Mouse (Mus musculus): ENCODE measurements at regions not wholly inside any gene's neighbourhood (a gene's known extent, or its start where the extent isn't known, plus 50 kb on each side); places are given as distances from the start of the nearest gene placed in this dataset.

GRCm38 (mm10) chr10:117446776-117447175, 67.0 kb upstream of the Cpsf6 start:
- Histone ChIP-seq H3K4me3 (ENCODE audit: low read length) (no peak overlapping the region), H3K4me1 (ENCODE audit: control insufficient read depth, insufficient read depth, low read length) (no peaks in the 10 kb centered on the region), H3K9me3 (ENCODE audit: control insufficient read depth, low read length) (peaks cover 4% of the 10 kb centered on the region; the same call in 1 of the 2 replicates), H3K4me2 (replicated peaks; ENCODE audit: low read depth, low read length) (no peak overlapping the region), H3K27ac (ENCODE audit: low read depth, low read length) (no peak overlapping the region), H3K36me3 (ENCODE audit: control insufficient read depth, insufficient read depth, low read length) (no peaks in the 10 kb centered on the region), H3K9ac (ENCODE audit: low read depth, low read length) (no peak overlapping the region), H3K27me3 (ENCODE audit: control insufficient read depth, insufficient read depth, low read length) (no peaks in the 10 kb centered on the region)
- no peak for ATAC-seq (ENCODE audit: low FRiP score, low TSS enrichment)
- 93% methylated on average over 7 of the region's 7 CpGs for WGBS

GRCm38 (mm10) chr10:117445801-117446490, 66.1 kb upstream of the Cpsf6 start:
- no peak for ATAC-seq (ENCODE audit: low FRiP score, low TSS enrichment)
- Histone ChIP-seq H3K9me3 (ENCODE audit: control insufficient read depth, low read length) (peaks cover 4% of the 10 kb centered on the region; the same call in 1 of the 2 replicates), H3K27me3 (ENCODE audit: control insufficient read depth, insufficient read depth, low read length) (no peaks in the 10 kb centered on the region), H3K36me3 (ENCODE audit: control insufficient read depth, insufficient read depth, low read length) (no peaks in the 10 kb centered on the region), H3K27ac (ENCODE audit: low read depth, low read length) (no peak overlapping the region), H3K4me2 (replicated peaks; ENCODE audit: low read depth, low read length) (no peak overlapping the region), H3K4me1 (ENCODE audit: control insufficient read depth, insufficient read depth, low read length) (no peaks in the 10 kb centered on the region), H3K9ac (ENCODE audit: low read depth, low read length) (no peak overlapping the region), H3K4me3 (ENCODE audit: low read length) (no peak overlapping the region)
- 81% methylated on average over 15 of the region's 15 CpGs for whole genome bisulfite sequencing

GRCm38 (mm10) chr10:117445181-117445790, 65.5 kb upstream of the Cpsf6 start:
- Histone ChIP-seq H3K4me3 (ENCODE audit: low read length) (no peak overlapping the region), H3K36me3 (ENCODE audit: control insufficient read depth, insufficient read depth, low read length) (no peaks in the 10 kb centered on the region), H3K9me3 (ENCODE audit: control insufficient read depth, low read length) (peaks cover 4% of the 10 kb centered on the region; the same call in 1 of the 2 replicates), H3K27me3 (ENCODE audit: control insufficient read depth, insufficient read depth, low read length) (no peaks in the 10 kb centered on the region), H3K4me1 (ENCODE audit: control insufficient read depth, insufficient read depth, low read length) (no peaks in the 10 kb centered on the region), H3K9ac (ENCODE audit: low read depth, low read length) (no peak overlapping the region), H3K4me2 (replicated peaks; ENCODE audit: low read depth, low read length) (no peak overlapping the region), H3K27ac (ENCODE audit: low read depth, low read length) (no peak overlapping the region)
- WGBS = 25% methylated on average over 6 of the region's 6 CpGs
- ATAC-seq (ENCODE audit: low FRiP score, low TSS enrichment) = no peak

- no peaks in the 10 kb centered on the region for H3K27me3 ChIP-seq (ENCODE audit: control insufficient read depth, insufficient read depth, low read length)
- WGBS = 53% methylated on average over 10 of the region's 10 CpGs
- no peak overlapping the region for H3K27ac ChIP-seq (ENCODE audit: low read depth, low read length)
- H3K9ac ChIP-seq (ENCODE audit: low read depth, low read length) = no peak overlapping the region
- no peak for ATAC-seq (ENCODE audit: low FRiP score, low TSS enrichment)
- H3K36me3 ChIP-seq (ENCODE audit: control insufficient read depth, insufficient read depth, low read length) = no peaks in the 10 kb centered on the region
- H3K4me3 ChIP-seq (ENCODE audit: low read length) = no peak overlapping the region
- peaks cover 4% of the 10 kb centered on the region; the same call in 1 of the 2 replicates for H3K9me3 ChIP-seq (ENCODE audit: control insufficient read depth, low read length)
- H3K4me2 ChIP-seq (replicated peaks; ENCODE audit: low read depth, low read length) = no peak overlapping the region
- H3K4me1 ChIP-seq (ENCODE audit: control insufficient read depth, insufficient read depth, low read length) = no peaks in the 10 kb centered on the region
These were observed 64.9 kb upstream of the Cpsf6 start for GRCm38 (mm10) chr10:117444761-117445160.

GRCm38 (mm10) chr10:117443426-117444350, 63.9 kb upstream of the Cpsf6 start:
- H3K9ac ChIP-seq (ENCODE audit: low read depth, low read length) = no peak overlapping the region
- no peaks in the 10 kb centered on the region for H3K4me1 ChIP-seq (ENCODE audit: control insufficient read depth, insufficient read depth, low read length)
- no peak overlapping the region for H3K27ac ChIP-seq (ENCODE audit: low read depth, low read length)
- ATAC-seq (ENCODE audit: low FRiP score, low TSS enrichment) = no peak
- H3K27me3 ChIP-seq (ENCODE audit: control insufficient read depth, insufficient read depth, low read length) = no peaks in the 10 kb centered on the region
- peaks cover 4% of the 10 kb centered on the region; the same call in 1 of the 2 replicates for H3K9me3 ChIP-seq (ENCODE audit: control insufficient read depth, low read length)
- WGBS = 96% methylated on average over 4 of the region's 4 CpGs
- H3K36me3 ChIP-seq (ENCODE audit: control insufficient read depth, insufficient read depth, low read length) = no peaks in the 10 kb centered on the region
- no peak overlapping the region for H3K4me2 ChIP-seq (replicated peaks; ENCODE audit: low read depth, low read length)
- H3K4me3 ChIP-seq (ENCODE audit: low read length) = no peak overlapping the region

DNA sequence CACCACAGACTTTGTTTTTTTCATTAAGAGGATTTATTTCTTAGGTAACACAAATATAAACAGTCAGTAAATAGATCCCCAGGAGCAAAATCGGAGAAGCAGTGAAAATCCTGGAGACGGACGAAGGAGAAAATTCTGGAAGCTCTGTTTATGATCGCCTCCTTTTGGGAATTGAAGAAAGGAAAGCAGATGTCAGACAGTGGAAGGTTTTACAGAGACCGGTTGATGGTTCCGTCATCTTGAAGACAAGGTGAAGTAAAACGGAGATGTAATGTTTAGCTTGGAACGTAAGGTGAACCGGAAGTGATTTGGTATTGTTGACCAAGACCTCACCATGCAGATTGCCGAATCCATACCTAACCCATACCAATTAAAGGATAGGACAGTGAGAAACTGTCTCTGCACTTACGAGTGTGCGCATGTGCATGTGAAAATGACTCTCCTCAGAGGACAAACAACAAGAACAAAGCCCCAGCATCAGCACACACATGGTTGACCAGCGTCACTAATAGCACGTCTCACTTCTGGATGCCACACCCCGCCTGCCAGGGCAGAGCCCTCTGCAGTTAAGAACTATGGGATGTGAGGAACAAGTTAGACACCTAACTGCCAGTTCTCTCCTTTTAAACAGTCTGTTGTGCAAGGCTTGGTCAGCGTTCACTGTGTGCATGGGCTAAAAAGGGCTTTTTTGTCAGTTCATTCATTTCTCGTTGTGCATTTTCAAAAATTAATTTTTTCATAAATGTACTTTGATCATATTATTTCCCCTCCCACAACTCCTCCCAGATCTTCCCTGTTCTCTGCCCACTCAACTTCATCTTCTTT, 62.4 kb upstream of the Cpsf6 start:
- Histone ChIP-seq H3K27me3 (ENCODE audit: control insufficient read depth, insufficient read depth, low read length) (no peaks in the 10 kb centered on the region), H3K4me1 (ENCODE audit: control insufficient read depth, insufficient read depth, low read length) (no peaks in the 10 kb centered on the region), H3K9me3 (ENCODE audit: control insufficient read depth, low read length) (peaks cover 4% of the 10 kb centered on the region; the same call in 1 of the 2 replicates), H3K4me2 (replicated peaks; ENCODE audit: low read depth, low read length) (no peak overlapping the region), H3K9ac (ENCODE audit: low read depth, low read length) (no peak overlapping the region), H3K27ac (ENCODE audit: low read depth, low read length) (no peak overlapping the region), H3K4me3 (ENCODE audit: low read length) (no peak overlapping the region), H3K36me3 (ENCODE audit: control insufficient read depth, insufficient read depth, low read length) (no peaks in the 10 kb centered on the region)
- no peak for ATAC-seq (ENCODE audit: low FRiP score, low TSS enrichment)
- 89% methylated on average over 17 of the region's 17 CpGs for WGBS

GRCm38 (mm10) chr10:117441121-117441978, 61.5 kb upstream of the Cpsf6 start:
- no peak overlapping the region for H3K27ac ChIP-seq (ENCODE audit: low read depth, low read length)
- no peak for ATAC-seq (ENCODE audit: low FRiP score, low TSS enrichment)
- 38% methylated on average over 24 of the region's 24 CpGs for WGBS
- H3K27me3 ChIP-seq (ENCODE audit: control insufficient read depth, insufficient read depth, low read length) = no peaks in the 10 kb centered on the region
- H3K9me3 ChIP-seq (ENCODE audit: control insufficient read depth, low read length) = peaks cover 4% of the 10 kb centered on the region; the same call in 1 of the 2 replicates
- no peaks in the 10 kb centered on the region for H3K4me1 ChIP-seq (ENCODE audit: control insufficient read depth, insufficient read depth, low read length)
- no peak overlapping the region for H3K4me3 ChIP-seq (ENCODE audit: low read length)
- no peaks in the 10 kb centered on the region for H3K36me3 ChIP-seq (ENCODE audit: control insufficient read depth, insufficient read depth, low read length)
- H3K4me2 ChIP-seq (replicated peaks; ENCODE audit: low read depth, low read length) = peak overlapping the region; percentile 17; the same call in 1 of the 2 replicates
- no peak overlapping the region for H3K9ac ChIP-seq (ENCODE audit: low read depth, low read length)
